Mouse (Mus musculus) hindbrain, embryonic 10.5 days (tissue): ENCODE results near the gene Tmem63c. TPM values are rescaled to one million over a fixed set of nuclear protein-coding genes. Genes with fewer than 3 reads are reported as not detected.

Source experiments
- DNase-seq: peaks from one replicate; pipeline ENCODE4 v3.0.0-alpha.2; 2017; ENCODE audit warnings: low spot score
- H3K27ac ChIP-seq: fragments of 300-500 bp; sonication (generic); 2 replicates; pipeline ENCODE4 v1.5.1; 2016; ENCODE audit warnings: mild to moderate bottlenecking, moderate library complexity
- H3K27me3 ChIP-seq: fragments of 300-500 bp; sonication (generic); 2 replicates; pipeline ENCODE4 v1.6.1; 2016; ENCODE audit warnings: mild to moderate bottlenecking; ENCODE audit not compliant: poor library complexity, insufficient read depth, severe bottlenecking
- H3K36me3 ChIP-seq: fragments of 300-500 bp; sonication (generic); 2 replicates; pipeline ENCODE4 v1.6.1; 2016; ENCODE audit warnings: mild to moderate bottlenecking, moderate library complexity
- H3K4me1 ChIP-seq: fragments of 300-500 bp; sonication (generic); replicated peaks from 2 replicates; pipeline ENCODE4 v1.6.1; 2016; ENCODE audit warnings: mild to moderate bottlenecking
- H3K4me3 ChIP-seq: fragments of 300-500 bp; sonication (generic); 2 replicates; pipeline ENCODE4 v1.5.1; 2016; ENCODE audit warnings: mild to moderate bottlenecking, moderate library complexity
- H3K9me3 ChIP-seq: fragments of 300-500 bp; sonication (generic); 2 replicates; pipeline ENCODE4 v1.6.1; 2016; ENCODE audit warnings: mild to moderate bottlenecking, moderate library complexity
- WGBS: fragments of 180-500 bp; shearing (Covaris S2); methylation state at CpG from one replicate; pipeline ENCODE4 v1.1.7; 2016; 5-methylcytosine and 5-hydroxymethylcytosine counted together
- polyA plus RNA-seq: library from polyadenylated mRNA; unstranded; fragments of >200 nt; fragmentation: Nextera tagmentation; extraction: Ambion mirVana; gene quantifications from 2 replicates; pipeline ENCODE4 v1.2.1, GENCODE M21; 2016

The Tmem63c gene
- polyA plus RNA-seq, 1 experiment from 2014 or later = 0.35 TPM

DNA sequence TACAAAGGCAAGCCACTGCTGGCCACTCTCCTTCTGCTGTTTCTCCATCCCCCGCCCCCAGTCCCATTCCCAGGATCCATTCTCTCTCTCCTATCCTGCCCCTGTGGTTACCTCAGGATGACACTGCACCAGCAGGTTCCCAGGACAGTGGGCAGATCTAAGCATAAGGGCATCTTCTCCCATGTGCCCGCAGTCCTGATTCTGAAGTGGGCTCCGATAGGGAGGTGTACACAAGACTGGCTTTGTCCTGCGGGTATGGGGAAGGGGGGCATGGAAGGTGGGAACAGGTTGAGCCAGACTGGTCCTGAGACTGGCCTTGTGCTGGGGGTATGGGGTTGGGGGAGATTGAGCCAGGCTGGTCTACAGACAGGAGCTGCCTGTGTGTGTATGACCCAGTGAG is 16.5 kb upstream of the Tmem63c start:
- no peak overlapping the region for H3K4me3 ChIP-seq
- peaks cover 5% of the 10 kb centered on the region; the same call in 1 of the 2 replicates for H3K27me3 ChIP-seq
- 0 out of 2 replicates have a peak overlapping the region, but pooled peaks have one; percentile 12 for H3K27ac ChIP-seq
- no peak for DNase-seq
- WGBS = 77% methylated on average over 4 of the region's 4 CpGs
- no peaks in the 10 kb centered on the region for H3K9me3 ChIP-seq
- no peaks in the 10 kb centered on the region for H3K36me3 ChIP-seq
- peaks cover 29% of the 10 kb centered on the region for H3K4me1 ChIP-seq

DNA sequence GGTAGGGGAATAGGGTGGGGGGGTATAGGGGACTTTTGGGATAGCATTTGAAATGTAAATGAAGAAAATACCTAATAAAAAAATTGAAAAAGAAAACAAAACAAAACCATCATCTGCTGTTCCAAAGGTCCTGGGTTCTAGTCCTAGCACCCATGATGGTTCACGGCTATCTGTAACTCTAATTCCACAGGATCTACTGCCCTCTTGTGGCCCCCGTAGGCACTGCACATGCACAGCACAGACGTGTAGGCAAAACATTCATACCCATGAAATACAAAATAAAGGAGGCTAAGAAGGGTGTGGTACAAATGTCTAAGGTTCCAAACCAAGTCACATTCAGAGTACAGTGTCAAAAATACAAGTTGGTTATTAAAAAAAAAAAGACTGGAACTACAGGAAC is 4.1 kb upstream of the Tmem63c start:
- Histone ChIP-seq H3K9me3 (no peaks in the 10 kb centered on the region), H3K27me3 (no peaks in the 10 kb centered on the region), H3K4me1 (no peaks in the 10 kb centered on the region), H3K4me3 (no peak overlapping the region), H3K36me3 (no peaks in the 10 kb centered on the region), H3K27ac (no peak overlapping the region)
- no peak for DNase-seq
- 40% methylated on average over 3 of the region's 3 CpGs for WGBS

DNA sequence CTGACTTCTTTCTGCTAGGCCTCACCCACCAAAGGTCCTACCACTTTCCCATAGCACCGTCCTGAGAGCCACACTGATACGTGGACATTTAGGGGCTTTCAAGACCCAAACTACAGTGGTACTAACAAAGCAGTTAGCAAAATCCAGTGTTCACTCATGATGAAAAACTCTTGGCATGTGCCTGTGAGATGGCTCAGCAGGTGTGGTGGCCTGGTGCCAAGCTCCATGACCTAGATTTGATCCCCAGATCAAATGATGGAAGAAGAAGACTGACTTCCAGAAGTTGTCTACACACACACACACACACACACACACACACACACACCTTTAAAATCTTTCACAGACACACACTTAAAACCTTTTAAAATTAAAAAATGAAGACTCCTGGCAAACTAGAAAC is 2.4 kb upstream of the Tmem63c start:
- 89% methylated on average over 2 of the region's 2 CpGs for WGBS
- no peaks in the 10 kb centered on the region for H3K9me3 ChIP-seq
- H3K27me3 ChIP-seq = no peaks in the 10 kb centered on the region
- no peak overlapping the region for H3K27ac ChIP-seq
- H3K4me3 ChIP-seq = no peak overlapping the region
- no peak for DNase-seq
- no peaks in the 10 kb centered on the region for H3K4me1 ChIP-seq
- no peaks in the 10 kb centered on the region for H3K36me3 ChIP-seq

DNA sequence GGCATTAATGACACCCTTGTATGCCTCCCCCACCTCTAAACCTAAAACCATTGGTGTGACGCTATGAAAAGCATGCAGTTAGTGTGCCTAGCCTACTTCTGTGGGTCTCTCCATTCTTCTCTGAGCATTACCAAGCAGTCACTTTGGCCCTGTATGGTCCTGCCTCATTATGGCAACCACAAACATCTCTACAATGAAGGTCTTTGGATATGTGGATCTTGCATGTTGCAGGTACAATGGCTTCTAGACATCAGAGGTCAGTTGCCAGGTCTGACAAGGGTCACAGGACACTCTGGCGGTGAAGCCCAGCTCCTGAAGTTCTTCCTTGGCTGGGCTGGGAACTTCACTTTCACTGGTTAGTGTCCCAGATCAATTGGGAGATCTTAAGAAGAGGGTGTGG is 866 bp downstream of the Tmem63c start:
- Histone ChIP-seq H3K4me1 (peaks cover 11% of the 10 kb centered on the region), H3K4me3 (no peak overlapping the region), H3K27me3 (peaks cover 21% of the 10 kb centered on the region), H3K36me3 (no peaks in the 10 kb centered on the region), H3K9me3 (no peaks in the 10 kb centered on the region), H3K27ac (no peak overlapping the region)
- DNase-seq = no peak
- 74% methylated on average over 2 of the region's 2 CpGs for WGBS

- H3K4me3 ChIP-seq = no peak overlapping the region
- no peaks in the 10 kb centered on the region for H3K36me3 ChIP-seq
- H3K9me3 ChIP-seq = no peaks in the 10 kb centered on the region
- 77% methylated on average over 3 of the region's 3 CpGs for WGBS
- DNase-seq = no peak
- peaks cover 36% of the 10 kb centered on the region for H3K27me3 ChIP-seq
- H3K27ac ChIP-seq = no peak overlapping the region
- H3K4me1 ChIP-seq = peaks cover 16% of the 10 kb centered on the region
Measured at GRCm38 (mm10) chr12:87023456-87023855, 2.3 kb downstream of the Tmem63c start.

DNA sequence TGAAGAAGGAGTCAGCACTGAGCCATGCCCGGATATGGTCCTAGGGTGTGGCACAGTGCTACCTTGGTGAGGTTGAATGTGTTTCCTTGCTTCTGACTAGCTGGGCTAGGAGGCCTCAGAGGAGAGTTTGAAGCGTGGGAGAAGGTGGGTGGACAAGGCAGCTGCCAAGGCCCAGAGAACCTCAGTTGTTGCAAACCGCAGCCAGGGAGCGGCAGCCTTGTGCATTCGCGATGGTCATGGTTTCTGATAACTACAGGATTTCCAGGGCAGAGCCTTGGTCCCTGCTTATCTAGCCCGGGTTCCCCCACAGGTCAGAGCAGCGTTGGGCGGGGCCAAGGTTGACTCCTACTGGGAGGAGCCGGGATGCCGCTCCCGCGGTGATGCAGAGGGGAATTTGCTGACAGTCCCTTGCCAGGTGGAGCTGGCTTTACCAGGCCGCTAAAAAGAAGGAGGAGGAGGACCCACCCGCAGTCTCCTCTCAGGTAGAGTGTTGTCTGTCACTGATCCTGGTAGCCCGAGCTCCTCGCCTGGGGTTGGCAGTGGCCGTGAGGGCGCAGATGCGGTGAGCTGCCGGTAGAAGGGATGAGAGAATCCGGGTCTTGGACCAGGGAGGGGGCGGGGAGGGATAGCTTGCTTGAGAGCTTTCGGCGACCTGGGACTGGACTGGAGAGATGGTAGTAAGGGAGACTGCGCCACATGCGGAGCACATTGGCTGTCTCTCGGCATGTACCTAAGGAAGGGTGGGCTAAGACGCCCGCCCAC is 5.2 kb downstream of the Tmem63c start:
- peaks cover 41% of the 10 kb centered on the region for H3K27me3 ChIP-seq
- no peaks in the 10 kb centered on the region for H3K9me3 ChIP-seq
- peak; percentile 23 for DNase-seq
- peaks cover 16% of the 10 kb centered on the region for H3K4me1 ChIP-seq
- H3K36me3 ChIP-seq = no peaks in the 10 kb centered on the region
- peak overlapping the region; percentile 52 for H3K4me3 ChIP-seq
- WGBS = 4% methylated on average over 30 of the region's 30 CpGs
- H3K27ac ChIP-seq = peak overlapping the region; percentile 42

DNA sequence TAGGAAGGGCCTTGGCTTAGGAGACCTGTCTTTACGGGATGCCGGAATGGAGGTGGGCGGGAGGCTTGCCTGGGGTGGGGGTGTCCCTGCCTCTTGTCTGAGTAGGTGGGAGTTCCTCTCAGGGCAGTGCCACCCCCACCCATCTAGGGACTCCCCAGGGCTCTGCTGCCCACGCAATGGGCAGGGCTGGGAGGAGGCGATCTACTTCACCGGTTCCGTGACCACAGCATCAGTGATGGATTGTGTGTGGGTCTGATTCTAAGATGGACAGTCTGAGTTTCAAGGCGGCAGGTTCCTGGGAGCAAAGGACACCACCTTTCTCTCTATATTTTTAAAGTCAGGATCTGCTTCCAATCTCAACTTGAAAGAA is 5.7 kb downstream of the Tmem63c start:
- DNase-seq = no peak
- H3K27me3 ChIP-seq = peaks cover 41% of the 10 kb centered on the region
- WGBS = 13% methylated on average over 8 of the region's 8 CpGs
- no peaks in the 10 kb centered on the region for H3K9me3 ChIP-seq
- peak overlapping the region; percentile 42; the same call in 1 of the 2 replicates for H3K27ac ChIP-seq
- H3K36me3 ChIP-seq = no peaks in the 10 kb centered on the region
- H3K4me3 ChIP-seq = peak overlapping the region; percentile 52
- H3K4me1 ChIP-seq = peaks cover 16% of the 10 kb centered on the region

DNA sequence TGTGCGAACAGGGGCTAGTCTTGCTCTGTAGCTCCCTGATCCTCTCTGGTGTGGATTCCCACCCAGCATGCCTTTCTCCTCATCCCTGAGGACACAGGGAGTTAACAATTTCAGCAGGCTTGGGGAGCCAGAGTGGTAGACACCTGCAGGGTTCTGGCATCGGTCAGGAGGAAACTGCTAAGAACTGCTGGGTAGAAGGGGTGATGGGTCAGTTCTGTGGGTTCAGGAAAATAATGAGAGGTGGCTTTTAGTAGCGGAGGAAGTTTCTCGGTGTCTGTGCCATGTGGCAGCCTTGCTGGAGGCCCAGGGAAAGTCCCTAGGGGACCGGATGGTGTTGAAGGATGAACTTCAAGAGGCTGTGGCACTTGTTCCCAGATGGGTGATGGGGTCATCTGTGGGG is 6.3 kb downstream of the Tmem63c start:
- Histone ChIP-seq H3K4me3 (no peak overlapping the region), H3K27ac (no peak overlapping the region), H3K9me3 (no peaks in the 10 kb centered on the region), H3K27me3 (peaks cover 41% of the 10 kb centered on the region), H3K4me1 (peaks cover 16% of the 10 kb centered on the region), H3K36me3 (no peaks in the 10 kb centered on the region)
- WGBS = 53% methylated on average over 5 of the region's 5 CpGs
- DNase-seq = no peak

DNA sequence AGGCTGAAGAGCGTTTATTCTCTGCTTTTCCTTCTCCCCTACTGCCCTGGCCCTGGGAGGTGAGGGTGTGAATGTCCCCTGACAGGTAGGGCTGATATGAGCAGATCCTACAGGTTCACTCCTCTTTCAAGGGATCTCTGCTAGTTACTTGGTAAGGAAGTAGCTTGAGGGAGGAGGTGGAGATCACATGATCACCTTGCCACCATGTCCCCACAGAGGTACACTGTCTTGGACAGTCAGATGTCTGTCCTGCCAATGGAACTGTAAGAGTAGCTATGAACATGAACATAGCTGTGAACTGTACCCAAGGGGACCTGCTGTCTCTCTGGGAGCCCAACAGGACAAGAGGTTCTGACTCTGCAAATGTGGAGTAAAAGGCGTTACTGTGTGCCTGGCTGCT is 6.9 kb downstream of the Tmem63c start:
- no peak overlapping the region for H3K27ac ChIP-seq
- WGBS = 74% methylated on average over 2 of the region's 2 CpGs

DNA sequence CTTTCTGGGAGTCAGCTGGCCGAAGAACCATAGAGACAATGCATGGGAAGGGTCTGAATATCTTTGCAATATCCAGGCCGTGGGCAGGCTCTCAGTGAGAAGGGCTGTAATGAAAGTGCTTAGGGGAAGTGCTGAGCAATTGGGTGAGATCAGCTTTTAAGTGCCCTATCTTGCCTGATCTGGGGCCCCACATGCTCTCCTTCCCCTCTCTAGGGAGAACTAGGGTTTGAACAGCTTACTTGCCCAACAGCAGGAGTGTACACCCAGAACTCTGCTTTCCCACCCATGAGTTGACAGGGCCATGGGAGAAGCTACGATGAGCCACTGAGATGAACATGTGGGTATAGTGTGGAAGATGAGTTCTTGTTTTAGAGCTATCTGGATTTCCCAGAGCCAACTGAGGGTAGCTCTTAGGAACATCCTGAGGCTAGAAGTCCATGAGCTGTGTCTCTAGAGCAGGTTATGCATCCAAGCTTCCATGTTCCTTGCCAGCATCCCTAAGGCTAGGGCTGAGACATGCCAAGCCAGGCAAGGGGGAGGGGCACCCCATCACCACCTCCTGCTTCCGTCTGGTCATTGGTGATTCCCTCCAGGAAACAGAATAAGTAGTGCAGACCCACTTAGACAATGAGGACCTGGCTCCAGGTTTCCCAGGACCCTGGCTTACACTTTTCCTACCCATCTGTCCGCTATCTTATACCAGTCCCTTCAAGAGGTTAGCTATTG is 8.3 kb downstream of the Tmem63c start:
- H3K27ac ChIP-seq = no peak overlapping the region
- 67% methylated on average over 5 of the region's 5 CpGs for WGBS
- no peaks in the 10 kb centered on the region for H3K9me3 ChIP-seq
- DNase-seq = no peak
- no peaks in the 10 kb centered on the region for H3K36me3 ChIP-seq
- H3K27me3 ChIP-seq = peaks cover 41% of the 10 kb centered on the region
- peaks cover 16% of the 10 kb centered on the region for H3K4me1 ChIP-seq
- H3K4me3 ChIP-seq = no peak overlapping the region

More for the DNA sequence above, 6.9 kb downstream of the Tmem63c start:
- Histone ChIP-seq H3K36me3 (no peaks in the 10 kb centered on the region), H3K4me1 (peaks cover 16% of the 10 kb centered on the region), H3K9me3 (no peaks in the 10 kb centered on the region), H3K4me3 (no peak overlapping the region), H3K27me3 (peaks cover 41% of the 10 kb centered on the region)
- DNase-seq = no peak

- 81% methylated on average over 5 of the region's 5 CpGs for WGBS
Measured at GRCm38 (mm10) chr12:87031163-87031763, 10.1 kb downstream of the Tmem63c start.

GRCm38 (mm10) chr12:87036631-87037030 is 15.5 kb downstream of the Tmem63c start:
- no peaks in the 10 kb centered on the region for H3K9me3 ChIP-seq
- H3K36me3 ChIP-seq = no peaks in the 10 kb centered on the region
- no peak overlapping the region for H3K4me3 ChIP-seq
- 93% methylated on average over 7 of the region's 7 CpGs for WGBS
- H3K27me3 ChIP-seq = no peaks in the 10 kb centered on the region
- no peak for DNase-seq
- H3K27ac ChIP-seq = no peak overlapping the region
- H3K4me1 ChIP-seq = no peaks in the 10 kb centered on the region

More at GRCm38 (mm10) chr12:87031163-87031763, 10.1 kb downstream of the Tmem63c start:
- no peaks in the 10 kb centered on the region for H3K36me3 ChIP-seq
- no peak overlapping the region for H3K27ac ChIP-seq
- peaks cover 13% of the 10 kb centered on the region for H3K4me1 ChIP-seq
- peaks cover 27% of the 10 kb centered on the region for H3K27me3 ChIP-seq
- no peaks in the 10 kb centered on the region for H3K9me3 ChIP-seq
- DNase-seq = no peak
- H3K4me3 ChIP-seq = no peak overlapping the region

GRCm38 (mm10) chr12:87040166-87040565 is 19.0 kb downstream of the Tmem63c start:
- DNase-seq = no peak
- H3K4me1 ChIP-seq = peaks cover 19% of the 10 kb centered on the region

More at GRCm38 (mm10) chr12:87040166-87040565, 19.0 kb downstream of the Tmem63c start:
- Histone ChIP-seq H3K4me3 (no peak overlapping the region), H3K36me3 (no peaks in the 10 kb centered on the region), H3K9me3 (no peaks in the 10 kb centered on the region), H3K27ac (no peak overlapping the region), H3K27me3 (no peaks in the 10 kb centered on the region)
- 69% methylated on average over 4 of the region's 4 CpGs for WGBS
